Mouse (Mus musculus) liver, embryonic 16.5 days (tissue): ENCODE data around the gene Lcp1. TPM values are rescaled to one million over a fixed set of nuclear protein-coding genes. Genes with fewer than 3 reads are reported as not detected.
"Not testable (repeated sequence)": the region's sequence is repeated elsewhere in the genome, so short reads cannot be mapped to it uniquely, and the experiment has no call there.

Experiments
- ATAC-seq: fragments of 200-750 bp; cut with Nextera tagmentation; 2 replicates; pipeline ENCODE4 v1.8.0; 2017; ENCODE audit warnings: low read depth, mild to moderate bottlenecking, moderate number of reproducible peaks, moderate library complexity
- H3K27ac ChIP-seq: fragments of 300-500 bp; sonication (generic); 2 replicates; pipeline ENCODE4 v1.5.1; 2014; ENCODE audit warnings: mild to moderate bottlenecking, low read length
- H3K27me3 ChIP-seq: fragments of 300-500 bp; sonication (generic); 2 replicates; pipeline ENCODE4 v1.6.1; 2014; ENCODE audit warnings: low read depth, low read length, mixed read lengths; ENCODE audit not compliant: control insufficient read depth, insufficient read depth
- H3K36me3 ChIP-seq: fragments of 300-500 bp; sonication (generic); 2 replicates; pipeline ENCODE4 v1.6.1; 2014; ENCODE audit warnings: mild to moderate bottlenecking; ENCODE audit not compliant: control insufficient read depth, insufficient read depth
- H3K4me1 ChIP-seq: fragments of 300-500 bp; sonication (generic); 2 replicates; pipeline ENCODE4 v1.6.1; 2014; ENCODE audit warnings: low read depth, low read length, mixed read lengths; ENCODE audit not compliant: control insufficient read depth
- H3K4me2 ChIP-seq: fragments of 300-500 bp; sonication (generic); 2 replicates; pipeline ENCODE4 v1.6.1; 2014; ENCODE audit warnings: low read depth, low read length, mixed read lengths
- H3K4me3 ChIP-seq: fragments of 300-500 bp; sonication (generic); 2 replicates; pipeline ENCODE4 v1.5.1; 2014; ENCODE audit warnings: low read depth, mild to moderate bottlenecking, low read length
- H3K9ac ChIP-seq: fragments of 300-500 bp; sonication (generic); 2 replicates; pipeline ENCODE4 v1.6.1; 2014; ENCODE audit warnings: low read depth, low read length
- H3K9me3 ChIP-seq: fragments of 300-500 bp; sonication (generic); replicated peaks from 2 replicates; pipeline ENCODE4 v1.6.1; 2016; ENCODE audit warnings: low read length; ENCODE audit not compliant: control insufficient read depth
- WGBS: fragments of 180-500 bp; shearing (Covaris S2); extraction: QIAGEN DNeasy Blood & Tissue Kit; methylation state at CpG from one replicate; pipeline ENCODE4 v1.1.7; 2014; ENCODE audit not compliant: insufficient replicate concordance; 5-methylcytosine and 5-hydroxymethylcytosine counted together
- polyA plus RNA-seq: library from polyadenylated mRNA; unstranded; fragments of >200 nt; fragmentation: Nextera tagmentation; extraction: Ambion mirVana; gene quantifications from 2 replicates; pipeline ENCODE4 v1.2.1, GENCODE M21; 2015

Lcp1 gene
- 43.0 and 43.1 TPM in 2 replicates for polyA plus RNA-seq

- peak within 1 kb of the TSS; percentile 81 for H3K4me3 ChIP-seq
- peaks cover 2% of the 10 kb centered on the region; the same call in 1 of the 2 replicates for H3K27me3 ChIP-seq
- peak within 1 kb of the TSS; percentile 95 for H3K4me2 ChIP-seq
- no peaks in the 10 kb centered on the region for H3K36me3 ChIP-seq
- peak within 1 kb of the TSS; percentile 54 for H3K27ac ChIP-seq
- 0% methylated on average over 35 of the region's 42 CpGs for WGBS
- ATAC-seq = peak; percentile 97
- no peaks in the 10 kb centered on the region for H3K9me3 ChIP-seq
- H3K9ac ChIP-seq = peak within 1 kb of the TSS; percentile 76
- H3K4me1 ChIP-seq = peaks cover 17% of the 10 kb centered on the region
Measured at GRCm38 (mm10) chr14:75130501-75131318, at the start of gene Lcp1, which contains the start of gene Lrrc63. TSS of gene Lcp1 (plus strand) at chr14:75131101. TSS of gene Lrrc63 (minus strand) at chr14:75130881.

DNA sequence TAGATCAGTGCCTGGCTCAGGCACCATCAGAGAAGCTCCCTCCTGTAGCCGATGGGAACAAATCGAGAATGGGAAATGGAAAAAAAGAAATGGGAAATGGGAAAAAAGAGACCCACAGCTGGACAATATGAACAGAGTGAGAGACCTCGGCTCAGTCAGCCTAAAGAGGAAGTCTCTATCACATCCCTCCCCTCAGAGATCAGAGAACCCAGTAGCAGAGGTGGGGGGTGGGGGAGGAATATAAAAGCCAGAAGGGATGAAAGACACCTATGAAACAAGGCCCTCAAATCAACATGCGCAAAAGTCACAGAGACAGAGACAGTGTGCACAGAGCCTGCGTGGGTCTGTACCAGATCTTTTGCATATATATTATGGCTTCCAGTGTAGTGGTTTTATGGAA, 27.9 kb upstream of the Lcp1 start:
- Histone ChIP-seq H3K27ac (no peak overlapping the region), H3K4me2 (no peak overlapping the region), H3K9ac (no peak overlapping the region), H3K4me1 (no peaks in the 10 kb centered on the region), H3K9me3 (no peaks in the 10 kb centered on the region), H3K27me3 (no peaks in the 10 kb centered on the region), H3K36me3 (no peaks in the 10 kb centered on the region), H3K4me3 (no peak overlapping the region)
- 63% methylated on average over 5 of the region's 5 CpGs for WGBS
- ATAC-seq = no peak

DNA sequence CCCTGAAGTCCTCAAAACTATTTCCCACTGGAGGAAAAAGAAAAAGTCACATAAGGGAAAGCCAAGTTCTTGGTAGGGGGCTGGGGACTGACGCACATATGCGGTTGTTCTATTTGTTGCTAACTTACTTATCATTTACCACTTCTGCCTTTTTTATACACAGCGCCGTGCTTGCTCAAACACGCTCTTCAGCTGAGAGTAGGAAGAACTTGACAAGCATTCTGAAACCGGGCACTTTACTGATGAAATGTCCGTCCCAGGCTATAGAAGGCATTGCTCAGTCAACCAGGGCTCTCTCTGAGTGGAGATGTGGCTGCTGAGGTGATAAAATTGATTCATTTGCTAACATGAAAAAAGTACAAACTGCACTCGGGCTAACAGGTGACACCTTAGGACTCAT, 9.2 kb upstream of the Lcp1 start:
- no peaks in the 10 kb centered on the region for H3K9me3 ChIP-seq
- H3K36me3 ChIP-seq = no peaks in the 10 kb centered on the region
- H3K4me3 ChIP-seq = no peak overlapping the region
- 46% methylated on average over 8 of the region's 8 CpGs for WGBS
- H3K4me2 ChIP-seq = no peak overlapping the region
- no peaks in the 10 kb centered on the region for H3K4me1 ChIP-seq
- no peaks in the 10 kb centered on the region for H3K27me3 ChIP-seq
- H3K9ac ChIP-seq = no peak overlapping the region
- no peak for ATAC-seq
- no peak overlapping the region for H3K27ac ChIP-seq

DNA sequence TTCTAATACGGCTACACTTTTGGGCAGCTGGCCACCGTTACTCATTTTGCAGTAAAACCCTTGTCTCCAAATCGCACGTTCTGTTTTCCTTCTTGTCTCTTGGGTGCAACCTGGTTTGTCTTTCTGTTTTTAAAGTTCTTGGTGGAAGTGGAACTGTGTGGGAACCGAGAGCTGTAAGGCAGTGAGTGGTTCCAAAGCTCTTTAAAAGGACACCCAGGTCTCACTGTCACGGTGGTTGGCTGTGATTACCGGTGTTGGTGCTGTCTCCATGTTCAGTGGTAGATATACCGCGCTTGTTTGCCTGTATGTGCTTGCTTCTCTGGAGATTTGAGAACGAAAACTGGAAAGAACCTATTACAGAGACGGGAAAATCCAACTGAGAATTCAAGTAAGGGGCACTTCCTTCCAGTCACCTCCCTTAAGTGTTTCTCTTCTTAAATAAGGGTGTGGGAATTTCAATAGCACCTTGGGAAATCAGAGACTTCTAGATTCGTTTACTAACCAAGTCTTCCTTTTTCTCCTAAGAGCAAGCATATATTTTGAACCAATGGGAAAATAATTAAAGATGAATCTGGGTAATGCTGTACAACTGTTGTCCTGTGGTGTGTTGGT, 529 bp downstream of the Lcp1 start:
- no peaks in the 10 kb centered on the region for H3K36me3 ChIP-seq
- H3K4me3 ChIP-seq = peak overlapping the region; percentile 81
- H3K27ac ChIP-seq = peak overlapping the region; percentile 46
- no peaks in the 10 kb centered on the region for H3K9me3 ChIP-seq
- H3K4me2 ChIP-seq = peak overlapping the region; percentile 95
- peak overlapping the region; percentile 36; the same call in 1 of the 2 replicates for H3K9ac ChIP-seq
- WGBS = 3% methylated on average over 12 of the region's 12 CpGs
- H3K27me3 ChIP-seq = peaks cover 3% of the 10 kb centered on the region; the same call in 1 of the 2 replicates
- H3K4me1 ChIP-seq = peaks cover 21% of the 10 kb centered on the region
- ATAC-seq = peak; percentile 22; the same call in 1 of the 2 replicates

DNA sequence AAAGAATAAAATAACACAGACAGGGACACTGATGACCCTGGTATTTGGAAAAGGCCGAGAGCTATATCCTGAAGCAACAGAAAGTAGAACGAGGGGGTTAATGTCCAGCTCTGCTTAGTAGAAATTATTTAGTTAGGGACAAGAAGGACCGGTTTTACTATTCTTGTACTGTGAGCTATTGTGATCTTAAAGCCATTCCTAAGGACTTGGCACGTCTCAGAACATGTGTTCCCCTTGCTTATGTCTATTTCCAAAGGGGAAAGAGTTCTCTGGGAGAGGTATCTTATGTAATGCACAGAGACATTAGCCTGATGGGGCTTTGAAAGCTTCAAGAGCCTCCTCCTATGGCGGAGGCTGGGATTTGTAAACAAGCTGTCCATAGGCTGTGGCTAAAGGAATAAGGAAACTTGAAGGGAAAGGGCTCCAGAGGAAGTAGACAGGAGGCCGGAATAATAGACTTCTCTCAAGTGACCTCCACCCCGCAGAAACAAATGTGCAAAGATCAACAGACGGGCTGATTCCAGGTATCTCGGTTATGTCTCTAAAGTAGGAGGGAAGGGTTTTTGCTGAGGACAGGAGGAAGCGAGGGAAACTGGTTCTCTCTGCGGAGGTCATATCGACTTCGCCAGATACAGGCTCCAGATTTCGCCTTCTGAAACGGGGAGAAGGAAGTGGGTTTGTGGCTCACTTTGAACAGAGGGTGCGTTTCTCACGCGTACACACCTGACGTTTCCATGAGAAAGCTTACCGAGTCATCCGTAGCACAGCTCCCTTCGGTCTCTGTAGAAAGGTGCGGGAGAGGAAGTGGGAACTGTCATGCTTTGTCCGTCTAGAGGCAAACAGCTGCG, 5.4 kb downstream of the Lcp1 start:
- no peak for ATAC-seq

GRCm38 (mm10) chr14:75138503-75138902, 7.6 kb downstream of the Lcp1 start:
- H3K27me3 ChIP-seq = peaks cover 3% of the 10 kb centered on the region; the same call in 1 of the 2 replicates
- no peaks in the 10 kb centered on the region for H3K36me3 ChIP-seq
- H3K4me2 ChIP-seq = peak overlapping the region; percentile 58
- H3K4me3 ChIP-seq = peak overlapping the region; percentile 27
- H3K9ac ChIP-seq = peak overlapping the region; percentile 42
- H3K9me3 ChIP-seq = no peaks in the 10 kb centered on the region
- WGBS = 25% methylated on average over 10 of the region's 10 CpGs
- peaks cover 35% of the 10 kb centered on the region for H3K4me1 ChIP-seq
- H3K27ac ChIP-seq = peak overlapping the region; percentile 97
- peak; percentile 98 for ATAC-seq

More for the DNA sequence above, 5.4 kb downstream of the Lcp1 start:
- H3K4me1 ChIP-seq = peaks cover 45% of the 10 kb centered on the region
- no peaks in the 10 kb centered on the region for H3K36me3 ChIP-seq
- H3K4me3 ChIP-seq = peak overlapping the region; percentile 35
- peak overlapping the region; percentile 18 for H3K27ac ChIP-seq
- peak overlapping the region; percentile 42 for H3K4me2 ChIP-seq
- H3K27me3 ChIP-seq = peaks cover 3% of the 10 kb centered on the region; the same call in 1 of the 2 replicates
- peak overlapping the region; percentile 23 for H3K9ac ChIP-seq
- 28% methylated on average over 25 of the region's 25 CpGs for WGBS
- H3K9me3 ChIP-seq = no peaks in the 10 kb centered on the region

DNA sequence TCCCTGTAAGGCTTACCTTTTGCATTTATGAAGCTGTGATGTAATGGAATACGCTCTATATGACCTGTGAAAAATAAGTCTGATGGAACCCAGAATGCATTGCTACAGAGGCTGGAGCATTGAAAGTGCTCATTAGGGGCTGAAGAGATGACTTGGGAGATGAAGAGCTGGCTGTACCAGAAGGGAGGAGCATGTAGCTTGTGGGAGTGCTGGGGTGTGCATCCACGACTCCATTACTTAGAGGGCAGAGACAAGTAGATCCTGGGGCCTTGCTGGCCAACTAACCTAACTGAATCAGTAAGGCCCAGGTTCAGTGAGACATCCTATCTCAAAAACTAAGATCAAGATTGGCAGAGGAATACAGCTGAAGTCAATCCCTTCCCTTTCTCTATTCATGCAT, 8.3 kb downstream of the Lcp1 start:
- Histone ChIP-seq H3K9ac (peak overlapping the region; percentile 35), H3K27me3 (peaks cover 3% of the 10 kb centered on the region; the same call in 1 of the 2 replicates), H3K4me2 (peak overlapping the region; percentile 58), H3K4me1 (peaks cover 35% of the 10 kb centered on the region), H3K9me3 (no peaks in the 10 kb centered on the region), H3K4me3 (peak overlapping the region; percentile 6; the same call in 1 of the 2 replicates), H3K27ac (peak overlapping the region; percentile 97), H3K36me3 (no peaks in the 10 kb centered on the region)
- peak; percentile 45 for ATAC-seq
- WGBS = 49% methylated on average over 2 of the region's 2 CpGs

GRCm38 (mm10) chr14:75147706-75148105, 16.8 kb downstream of the Lcp1 start:
- 38% methylated on average over 2 of the region's 2 CpGs for WGBS
- H3K9ac ChIP-seq, H3K9me3 ChIP-seq, H3K27ac ChIP-seq, H3K4me1 ChIP-seq, H3K36me3 ChIP-seq, ATAC-seq, H3K4me2 ChIP-seq, H3K27me3 ChIP-seq, H3K4me3 ChIP-seq: not testable (repeated sequence)
